10 mouse cellular contexts compared by ENCODE assay signal in genomic region chr10:79824413-79824812, GRCm38 (mm10). TPM values are rescaled to one million over a fixed set of nuclear protein-coding genes. Genes with fewer than 3 reads are reported as not detected.
DNase-seq lines count a peak whose midpoint lies in the region; ATAC-seq and TF ChIP-seq lines count a peak whose summit lies in the region.
"Had no signal": no experiment of that assay in that cellular context is flagged by ENCODE, and none has a peak within 500 bp of the region (broad histone marks: within the 10 kb centered on the region; RNA-seq: fewer than 3 reads in every experiment).

No protein-coding gene starts in this region.

- H3K4me1 ChIP-seq in hindbrain, embryonic 13.5 days (replicated peaks): peaks cover 8% of the 10 kb centered on the region
- H3K4me1 ChIP-seq in hindbrain, embryonic 16.5 days (ENCODE audit: control insufficient read depth, insufficient read depth, low read depth, low read length): no peaks in the 10 kb centered on the region
- no peaks in the 10 kb centered on the region; the same call in 1 of the 2 replicates for H3K4me1 ChIP-seq in intestine, embryonic 14.5 days (replicated peaks; ENCODE audit: control insufficient read depth, insufficient read depth, low read length)

- no peaks in the 10 kb centered on the region for H3K27me3 ChIP-seq in hindbrain, embryonic 13.5 days
- no peaks in the 10 kb centered on the region for H3K27me3 ChIP-seq in hindbrain, embryonic 16.5 days (replicated peaks; ENCODE audit: control insufficient read depth, insufficient read depth, low read length)
- no peaks in the 10 kb centered on the region for H3K27me3 ChIP-seq in Patski
- H3K27me3 ChIP-seq in intestine, embryonic 14.5 days (replicated peaks; ENCODE audit: control insufficient read depth, insufficient read depth, low read length): no peaks in the 10 kb centered on the region

- WGBS in hindbrain, embryonic 13.5 days: 70% methylated on average over 6 of the region's 6 CpGs
- 77% methylated on average over 6 of the region's 6 CpGs for WGBS in hindbrain, embryonic 16.5 days
- WGBS in intestine, embryonic 14.5 days: 44% methylated on average over 6 of the region's 6 CpGs
- 26% methylated on average over 6 of the region's 6 CpGs for WGBS in macrophage (ENCODE audit: missing documents)

- H3K36me3 ChIP-seq in hindbrain, embryonic 13.5 days: peaks cover 22% of the 10 kb centered on the region
- peaks cover 11% of the 10 kb centered on the region for H3K36me3 ChIP-seq in hindbrain, embryonic 16.5 days (ENCODE audit: control insufficient read depth, insufficient read depth, low read length)
- H3K36me3 ChIP-seq in intestine, embryonic 14.5 days (ENCODE audit: control insufficient read depth, insufficient read depth, low read length): peaks cover 7% of the 10 kb centered on the region
- H3K36me3 ChIP-seq in macrophage (ENCODE audit: inconsistent target): no peaks in the 10 kb centered on the region

- CTCF ChIA-PET in Patski (lab: Charles Lee): interaction anchor here (1.0 to 1.3 kb wide), 2 partner anchors 8 to 11 kb away, joined by 3 to 7 read pairs; no protein-coding TSS in a partner anchor

- H3K9ac ChIP-seq in hindbrain, embryonic 13.5 days: peak overlapping the region; percentile 19; the same call in 1 of the 2 replicates
- H3K9ac ChIP-seq in hindbrain, embryonic 16.5 days (ENCODE audit: low read depth, low read length): no peak overlapping the region
- H3K9ac ChIP-seq in intestine, embryonic 14.5 days (ENCODE audit: low read length): no peak overlapping the region

- H3K4me2 ChIP-seq in hindbrain, embryonic 13.5 days: no peak overlapping the region
- H3K4me2 ChIP-seq in hindbrain, embryonic 16.5 days (ENCODE audit: low read length): no peak overlapping the region
- peak overlapping the region; percentile 42 for H3K4me2 ChIP-seq in intestine, embryonic 14.5 days (ENCODE audit: low read length)

- H3K79me2 ChIP-seq in macrophage (ENCODE audit: inconsistent target): no peaks in the 10 kb centered on the region

- ATAC-seq in hindbrain, embryonic 13.5 days (ENCODE audit: low FRiP score): no peak
- ATAC-seq in hindbrain, embryonic 16.5 days: no peak
- peak; percentile 34 for ATAC-seq in Patski
- ATAC-seq in intestine, embryonic 14.5 days (replicated peaks; ENCODE audit: low FRiP score, low TSS enrichment, low read depth): peak; percentile 71; the same call in 1 of the 2 replicates
- no peak for ATAC-seq in activated CD4-positive, CD25-positive, alpha-beta regulatory T cell, adult 4 months

- no peak for DNase-seq in Patski (ENCODE audit: low read depth, low spot score)
- peak; percentile 70 for DNase-seq in intestine, embryonic 14.5 days (ENCODE audit: low spot score)
- DNase-seq in retina, embryonic 14.5 days (ENCODE audit: low spot score): no peak
- DNase-seq in cerebellum, adult 9-10 months: no peak

- TF ChIP-seq CTCF in Patski (IDR thresholded peaks at IDR 0.05): no peak

- no peak overlapping the region for H3K4me3 ChIP-seq in hindbrain, embryonic 13.5 days
- no peak overlapping the region for H3K4me3 ChIP-seq in hindbrain, embryonic 16.5 days (ENCODE audit: low read length)
- 0 out of 2 replicates have a peak overlapping the region, but pooled peaks have one; percentile 21 for H3K4me3 ChIP-seq in intestine, embryonic 14.5 days (ENCODE audit: low read depth, low read length)
- no peak overlapping the region for H3K4me3 ChIP-seq in macrophage (ENCODE audit: inconsistent target)

- no peak overlapping the region for H3K27ac ChIP-seq in hindbrain, embryonic 13.5 days
- H3K27ac ChIP-seq in hindbrain, embryonic 16.5 days (ENCODE audit: low read depth, low read length): no peak overlapping the region
- peak overlapping the region; percentile 81 for H3K27ac ChIP-seq in intestine, embryonic 14.5 days (ENCODE audit: low read depth)
- H3K27ac ChIP-seq in macrophage: 0 out of 2 replicates have a peak overlapping the region, but pooled peaks have one; percentile 0

- POLR2A ChIA-PET in Patski (lab: Charles Lee): no interaction called here

- H3K9me3 ChIP-seq in hindbrain, embryonic 13.5 days: no peaks in the 10 kb centered on the region
- no peaks in the 10 kb centered on the region for H3K9me3 ChIP-seq in hindbrain, embryonic 16.5 days (ENCODE audit: control insufficient read depth, low read length)
- no peaks in the 10 kb centered on the region for H3K9me3 ChIP-seq in intestine, embryonic 14.5 days (ENCODE audit: control insufficient read depth, low read length)

- in situ Hi-C loops in Patski (cut with MboI; ENCODE audit: low pct_unique_long_range_greater_than_20kb): no loop called here

RNA-seq across cellular contexts. Expression of gene Misp, which starts 3.6 kb away (rescaled TPM):
- 0.84 and 1.0 TPM in 2 replicates for polyA plus RNA-seq in hindbrain, embryonic 13.5 days (2015; fragmentation: Nextera tagmentation; extraction: Ambion mirVana)
- 0.46 and 0.59 TPM in 2 replicates for polyA plus RNA-seq in hindbrain, embryonic 16.5 days (2015; fragmentation: Nextera tagmentation; extraction: Ambion mirVana)
- polyA plus RNA-seq in Patski (2021) (0.17 TPM), macrophage (2018) (0.23 to 0.95 TPM (median 0.93 TPM) in 3 replicates)
- 78.3 and 87.9 TPM in 2 replicates for polyA plus RNA-seq in intestine, embryonic 14.5 days (2014; fragmentation: Nextera tagmentation; extraction: Ambion mirVana)
- 1 to 10 TPM in 8 of 26 experiments, under 1 TPM in 3, not detected in 15; 0.45 to 2.3 (median 1.3) TPM for total RNA-seq in macrophage (2018; cell fraction: chromatin; rRNA removed)
- total RNA-seq in macrophage (2018; cell fraction: cytosol; rRNA removed): 1 to 10 TPM in 15 of 26 experiments, under 1 TPM in 11; 0.24 to 6.3 (median 1.8) TPM
- 1 to 10 TPM in 16 of 26 experiments, under 1 TPM in 3, not detected in 7; 0.40 to 5.3 (median 2.0) TPM for total RNA-seq in macrophage (2018; cell fraction: nucleus; rRNA removed)
- not detected for polyA plus RNA-seq in activated CD4-positive, CD25-positive, alpha-beta regulatory T cell, adult 4 months (2017; shearing (Covaris generic))

RNA-seq across cellular contexts. Expression of gene Ptbp1, which starts 29.8 kb away (rescaled TPM):
- polyA plus RNA-seq in hindbrain, embryonic 13.5 days (2015; fragmentation: Nextera tagmentation; extraction: Ambion mirVana): 84.7 and 86.0 TPM in 2 replicates
- 61.2 and 79.2 TPM in 2 replicates for polyA plus RNA-seq in hindbrain, embryonic 16.5 days (2015; fragmentation: Nextera tagmentation; extraction: Ambion mirVana)
- polyA plus RNA-seq in Patski (2021) (349 TPM), macrophage (2018) (119 to 188 TPM (median 143 TPM) in 3 replicates)
- polyA plus RNA-seq in intestine, embryonic 14.5 days (2014; fragmentation: Nextera tagmentation; extraction: Ambion mirVana): 286 and 291 TPM in 2 replicates
- 100 to 1,000 TPM in 25 of 26 experiments, 10 to 100 TPM in 1; 90.6 to 694 (median 200) TPM for total RNA-seq in macrophage (2018; cell fraction: chromatin; rRNA removed)
- total RNA-seq in macrophage (2018; cell fraction: cytosol; rRNA removed): 100 to 1,000 TPM in 23 of 26 experiments, 10 to 100 TPM in 3; 93.6 to 190 (median 119) TPM
- 100 to 1,000 TPM in 21 of 26 experiments, 10 to 100 TPM in 5; 84.7 to 316 (median 139) TPM for total RNA-seq in macrophage (2018; cell fraction: nucleus; rRNA removed)
- 100 to 1,000 TPM in 1 of 2 experiments, 10 to 100 TPM in 1; 94.0 to 159 TPM for polyA plus RNA-seq in activated CD4-positive, CD25-positive, alpha-beta regulatory T cell, adult 4 months (2017; shearing (Covaris generic))

RNA-seq across cellular contexts. Expression of gene Palm, which starts 31.0 kb away (rescaled TPM):
- 240 and 252 TPM in 2 replicates for polyA plus RNA-seq in hindbrain, embryonic 13.5 days (2015; fragmentation: Nextera tagmentation; extraction: Ambion mirVana)
- 297 and 309 TPM in 2 replicates for polyA plus RNA-seq in hindbrain, embryonic 16.5 days (2015; fragmentation: Nextera tagmentation; extraction: Ambion mirVana)
- polyA plus RNA-seq in Patski (2021) (141 TPM), macrophage (2018) (1.3 to 1.9 TPM (median 1.8 TPM) in 3 replicates)
- 63.4 and 66.2 TPM in 2 replicates for polyA plus RNA-seq in intestine, embryonic 14.5 days (2014; fragmentation: Nextera tagmentation; extraction: Ambion mirVana)
- total RNA-seq in macrophage (2018; cell fraction: chromatin; rRNA removed): 10 to 100 TPM in 1 of 26 experiments, 1 to 10 TPM in 16, under 1 TPM in 8, not detected in 1; 0.31 to 10.7 (median 2.9) TPM
- 1 to 10 TPM in 25 of 26 experiments, under 1 TPM in 1; 0.72 to 3.2 (median 1.7) TPM for total RNA-seq in macrophage (2018; cell fraction: cytosol; rRNA removed)
- 1 to 10 TPM in 20 of 26 experiments, under 1 TPM in 6; 0.24 to 4.6 (median 2.2) TPM for total RNA-seq in macrophage (2018; cell fraction: nucleus; rRNA removed)
- under 1 TPM; 0.55 to 0.95 TPM for polyA plus RNA-seq in activated CD4-positive, CD25-positive, alpha-beta regulatory T cell, adult 4 months (2017; shearing (Covaris generic))

RNA-seq across cellular contexts. Expression of gene Prss57, which starts 33.7 kb away (rescaled TPM):
- polyA plus RNA-seq in hindbrain, embryonic 13.5 days (2015; fragmentation: Nextera tagmentation; extraction: Ambion mirVana): 0.18 TPM in 1 of 2 replicates, not detected in the other
- polyA plus RNA-seq in hindbrain, embryonic 16.5 days (2015; fragmentation: Nextera tagmentation; extraction: Ambion mirVana): 0.31 TPM in 1 of 2 replicates, not detected in the other
- not detected for polyA plus RNA-seq in Patski (2021)
- 0.45 TPM in 1 of 2 replicates, not detected in the other for polyA plus RNA-seq in intestine, embryonic 14.5 days (2014; fragmentation: Nextera tagmentation; extraction: Ambion mirVana)
- not detected for total RNA-seq in macrophage (2018; cell fraction: chromatin; rRNA removed)
- total RNA-seq in macrophage (2018; cell fraction: cytosol; rRNA removed): not detected
- total RNA-seq in macrophage (2018; cell fraction: nucleus; rRNA removed): not detected
- not detected in 3 replicates for polyA plus RNA-seq in macrophage (2018)
- polyA plus RNA-seq in activated CD4-positive, CD25-positive, alpha-beta regulatory T cell, adult 4 months (2017; shearing (Covaris generic)): 1 to 10 TPM in 1 of 2 experiments, under 1 TPM in 1; 0.76 to 1.1 TPM
- polyA plus RNA-seq: limb, embryonic 11.5 days; neural tube, embryonic 11.5 days had no signal

RNA-seq across cellular contexts. Expression of gene Fstl3, which starts 47.3 kb away (rescaled TPM):
- polyA plus RNA-seq in hindbrain, embryonic 13.5 days (2015; fragmentation: Nextera tagmentation; extraction: Ambion mirVana): 1.3 and 1.4 TPM in 2 replicates
- 2.6 and 3.0 TPM in 2 replicates for polyA plus RNA-seq in hindbrain, embryonic 16.5 days (2015; fragmentation: Nextera tagmentation; extraction: Ambion mirVana)
- polyA plus RNA-seq in Patski (2021): 2.3 TPM
- polyA plus RNA-seq in intestine, embryonic 14.5 days (2014; fragmentation: Nextera tagmentation; extraction: Ambion mirVana): 10.1 and 11.1 TPM in 2 replicates
- total RNA-seq in macrophage (2018; cell fraction: chromatin; rRNA removed): under 1 TPM in 4 of 26 experiments, not detected in 22; 0.39 to 0.65 (median 0.53) TPM
- under 1 TPM; 0.19 to 0.94 (median 0.37) TPM for total RNA-seq in macrophage (2018; cell fraction: cytosol; rRNA removed)
- total RNA-seq in macrophage (2018; cell fraction: nucleus; rRNA removed): under 1 TPM in 9 of 26 experiments, not detected in 17; 0.30 to 0.61 (median 0.42) TPM
- polyA plus RNA-seq in macrophage (2018): 0.12 to 0.67 TPM (median 0.47 TPM) in 3 replicates
- under 1 TPM in 1 of 2 experiments, not detected in 1; 0.86 TPM for polyA plus RNA-seq in activated CD4-positive, CD25-positive, alpha-beta regulatory T cell, adult 4 months (2017; shearing (Covaris generic))

Comparison
In these comparisons a context has a peak if more than half of its experiments do, and no peak if none do; other contexts are left out.
1. ATAC-seq: peak in Patski (single experiment) and intestine, embryonic 14.5 days (single experiment); none in hindbrain, embryonic 13.5 days (single experiment), hindbrain, embryonic 16.5 days (single experiment) and activated CD4-positive, CD25-positive, alpha-beta regulatory T cell, adult 4 months (single experiment).
2. H3K27ac ChIP-seq: peak in intestine, embryonic 14.5 days (single experiment) and macrophage (single experiment); none in hindbrain, embryonic 13.5 days (single experiment) and hindbrain, embryonic 16.5 days (single experiment).
3. RNA of gene Misp, which starts 3.6 kb away (polyA plus RNA-seq): 78.3 to 87.9 TPM in intestine, embryonic 14.5 days; 0.84 to 1.0 TPM in hindbrain, embryonic 13.5 days, 0.23 to 0.95 TPM in macrophage, 0.46 to 0.59 TPM in hindbrain, embryonic 16.5 days, 0.17 TPM in Patski (single experiment) and not detected in activated CD4-positive, CD25-positive, alpha-beta regulatory T cell, adult 4 months; every median in the first group is over 10 times any median in the second.
4. RNA of gene Palm, which starts 31.0 kb away (polyA plus RNA-seq): 297 to 309 TPM in hindbrain, embryonic 16.5 days, 240 to 252 TPM in hindbrain, embryonic 13.5 days, 141 TPM in Patski (single experiment) and 63.4 to 66.2 TPM in intestine, embryonic 14.5 days; 1.3 to 1.9 TPM in macrophage and 0.55 to 0.95 TPM in activated CD4-positive, CD25-positive, alpha-beta regulatory T cell, adult 4 months; every median in the first group is over 10 times any median in the second.